Mouse (Mus musculus): ENCODE data around the gene Bmp7.

Bmp7 gene

GRCm38 (mm10) chr2:172940003-172940798 lies at the start of gene Bmp7:
Gene Bmp7 (minus strand): TSS chr2:172940321.
- peak; percentile 90 for DNase-seq

GRCm38 (mm10) chr2:172982776-172983561 lies 42.8 kb upstream of the Bmp7 start:
- DNase-seq = peak; percentile 85

GRCm38 (mm10) chr2:172979666-172980345 lies 39.7 kb upstream of the Bmp7 start:
- DNase-seq = no peak

GRCm38 (mm10) chr2:172978131-172978633 lies 38.1 kb upstream of the Bmp7 start:
- DNase-seq = no peak

GRCm38 (mm10) chr2:172977409-172978130 lies 37.4 kb upstream of the Bmp7 start, which contains the start of gene Spo11:
Gene Spo11 (plus strand): TSS chr2:172977700.
- DNase-seq = no peak

GRCm38 (mm10) chr2:172976661-172977238 lies 36.6 kb upstream of the Bmp7 start:
- no peak for DNase-seq

GRCm38 (mm10) chr2:172975159-172975558 lies 35.0 kb upstream of the Bmp7 start:
- no peak for DNase-seq

GRCm38 (mm10) chr2:172974701-172975100 lies 34.6 kb upstream of the Bmp7 start:
- no peak for DNase-seq

GRCm38 (mm10) chr2:172973806-172974565 lies 33.9 kb upstream of the Bmp7 start:
- no peak for DNase-seq

- DNase-seq = no peak
These were observed 31.7 kb upstream of the Bmp7 start for GRCm38 (mm10) chr2:172971865-172972264.

GRCm38 (mm10) chr2:172966480-172966879 lies 26.4 kb upstream of the Bmp7 start:
- no peak for DNase-seq

- peak; percentile 74 for DNase-seq
These were observed 25.1 kb upstream of the Bmp7 start for GRCm38 (mm10) chr2:172965249-172965648.

GRCm38 (mm10) chr2:172961211-172961610 lies 21.1 kb upstream of the Bmp7 start:
- peak; percentile 81 for DNase-seq

GRCm38 (mm10) chr2:172960350-172960749 lies 20.2 kb upstream of the Bmp7 start:
- no peak for DNase-seq

GRCm38 (mm10) chr2:172959006-172959768 lies 19.1 kb upstream of the Bmp7 start:
- no peak for DNase-seq

- DNase-seq = no peak
These were observed 18.5 kb upstream of the Bmp7 start for GRCm38 (mm10) chr2:172958579-172958978.

- DNase-seq = no peak
These were observed 11.9 kb upstream of the Bmp7 start for GRCm38 (mm10) chr2:172951976-172952375.

GRCm38 (mm10) chr2:172950722-172951121 lies 10.6 kb upstream of the Bmp7 start:
- no peak for DNase-seq

GRCm38 (mm10) chr2:172950119-172950676 lies 10.1 kb upstream of the Bmp7 start:
- DNase-seq = no peak

GRCm38 (mm10) chr2:172949051-172949450 lies 8.9 kb upstream of the Bmp7 start:
- DNase-seq = no peak
